Mouse (Mus musculus): ENCODE measurements around the gene Hes3. TPM values are rescaled to one million over a fixed set of nuclear protein-coding genes. Genes with fewer than 3 reads are reported as not detected.

Hes3 gene
- polyA plus RNA-seq, 1 experiment from 2014 or later = 0.43 TPM

- Histone ChIP-seq H3K4me2 (no peak overlapping the region), H3K4me3 (replicated peaks) (no peak overlapping the region), H3K27ac (no peak overlapping the region), H3K36me3 (replicated peaks) (peaks cover 10% of the 10 kb centered on the region), H3K9ac (no peak overlapping the region), H3K9me3 (no peaks in the 10 kb centered on the region), H3K4me1 (peaks cover 15% of the 10 kb centered on the region), H3K27me3 (no peaks in the 10 kb centered on the region)
- WGBS = 92% methylated on average over 9 of the region's 9 CpGs
- no peak for ATAC-seq (ENCODE audit: low FRiP score)
Measured at GRCm38 (mm10) chr4:152264867-152265568, 26.4 kb downstream of the Hes3 start.

GRCm38 (mm10) chr4:152264177-152264530 lies 27.3 kb downstream of the Hes3 start:
- Histone ChIP-seq H3K9ac (no peak overlapping the region), H3K9me3 (no peaks in the 10 kb centered on the region), H3K4me1 (peaks cover 15% of the 10 kb centered on the region), H3K27me3 (no peaks in the 10 kb centered on the region), H3K27ac (no peak overlapping the region), H3K4me3 (replicated peaks) (no peak overlapping the region), H3K4me2 (no peak overlapping the region), H3K36me3 (replicated peaks) (peaks cover 10% of the 10 kb centered on the region)
- no peak for ATAC-seq (ENCODE audit: low FRiP score)
- WGBS = 57% methylated on average over 4 of the region's 4 CpGs

GRCm38 (mm10) chr4:152263512-152264176 lies 27.8 kb downstream of the Hes3 start:
- ATAC-seq (ENCODE audit: low FRiP score) = no peak
- Histone ChIP-seq H3K27me3 (no peaks in the 10 kb centered on the region), H3K9ac (no peak overlapping the region), H3K4me2 (no peak overlapping the region), H3K36me3 (replicated peaks) (peaks cover 10% of the 10 kb centered on the region), H3K27ac (no peak overlapping the region), H3K4me1 (peaks cover 15% of the 10 kb centered on the region), H3K4me3 (replicated peaks) (no peak overlapping the region), H3K9me3 (no peaks in the 10 kb centered on the region)
- WGBS = 34% methylated on average over 10 of the region's 10 CpGs

GRCm38 (mm10) chr4:152263089-152263488 lies 28.4 kb downstream of the Hes3 start:
- H3K36me3 ChIP-seq (replicated peaks) = peaks cover 10% of the 10 kb centered on the region
- H3K4me2 ChIP-seq = no peak overlapping the region
- H3K27me3 ChIP-seq = no peaks in the 10 kb centered on the region
- no peak overlapping the region for H3K4me3 ChIP-seq (replicated peaks)
- WGBS = 75% methylated on average over 9 of the region's 9 CpGs
- H3K4me1 ChIP-seq = peaks cover 15% of the 10 kb centered on the region
- H3K9me3 ChIP-seq = no peaks in the 10 kb centered on the region
- H3K9ac ChIP-seq = no peak overlapping the region
- no peak for ATAC-seq (ENCODE audit: low FRiP score)
- H3K27ac ChIP-seq = no peak overlapping the region

- no peak for ATAC-seq (ENCODE audit: low FRiP score)
- WGBS = 81% methylated on average over 9 of the region's 9 CpGs
- Histone ChIP-seq H3K27me3 (no peaks in the 10 kb centered on the region), H3K4me2 (no peak overlapping the region), H3K9me3 (no peaks in the 10 kb centered on the region), H3K27ac (no peak overlapping the region), H3K36me3 (replicated peaks) (peaks cover 10% of the 10 kb centered on the region), H3K4me3 (replicated peaks) (no peak overlapping the region), H3K9ac (no peak overlapping the region), H3K4me1 (peaks cover 15% of the 10 kb centered on the region)
Measured at GRCm38 (mm10) chr4:152262187-152262586, 29.3 kb downstream of the Hes3 start.

GRCm38 (mm10) chr4:152260451-152260850 lies 31.0 kb downstream of the Hes3 start:
- Histone ChIP-seq H3K9ac (no peak overlapping the region), H3K36me3 (replicated peaks) (peaks cover 10% of the 10 kb centered on the region), H3K4me3 (replicated peaks) (no peak overlapping the region), H3K9me3 (no peaks in the 10 kb centered on the region), H3K4me1 (peaks cover 15% of the 10 kb centered on the region), H3K27ac (no peak overlapping the region), H3K27me3 (no peaks in the 10 kb centered on the region), H3K4me2 (no peak overlapping the region)
- WGBS = 94% methylated on average over 8 of the region's 8 CpGs
- no peak for ATAC-seq (ENCODE audit: low FRiP score)

- WGBS = 74% methylated on average over 6 of the region's 6 CpGs
- no peak for ATAC-seq (ENCODE audit: low FRiP score)
- Histone ChIP-seq H3K36me3 (replicated peaks) (peaks cover 12% of the 10 kb centered on the region), H3K27ac (no peak overlapping the region), H3K9me3 (no peaks in the 10 kb centered on the region), H3K4me3 (replicated peaks) (no peak overlapping the region), H3K4me2 (no peak overlapping the region), H3K9ac (no peak overlapping the region), H3K4me1 (peaks cover 2% of the 10 kb centered on the region; the same call in 1 of the 2 replicates), H3K27me3 (no peaks in the 10 kb centered on the region)
Measured at GRCm38 (mm10) chr4:152257070-152257469, 34.4 kb downstream of the Hes3 start.

- H3K27me3 ChIP-seq = no peaks in the 10 kb centered on the region
- peaks cover 11% of the 10 kb centered on the region; the same call in 1 of the 2 replicates for H3K36me3 ChIP-seq (replicated peaks)
- H3K9ac ChIP-seq = no peak overlapping the region
- no peak for ATAC-seq (ENCODE audit: low FRiP score)
- no peak overlapping the region for H3K4me2 ChIP-seq
- no peak overlapping the region for H3K4me3 ChIP-seq (replicated peaks)
- WGBS = 79% methylated on average over 9 of the region's 9 CpGs
- no peaks in the 10 kb centered on the region for H3K9me3 ChIP-seq
- no peaks in the 10 kb centered on the region; the same call in 1 of the 2 replicates for H3K4me1 ChIP-seq
- no peak overlapping the region for H3K27ac ChIP-seq
Measured at GRCm38 (mm10) chr4:152253183-152253759, 38.2 kb downstream of the Hes3 start.

- no peak overlapping the region for H3K4me2 ChIP-seq
- ATAC-seq (ENCODE audit: low FRiP score) = no peak
- no peak overlapping the region for H3K4me3 ChIP-seq (replicated peaks)
- H3K27me3 ChIP-seq = no peaks in the 10 kb centered on the region
- H3K4me1 ChIP-seq = peaks cover 8% of the 10 kb centered on the region
- no peaks in the 10 kb centered on the region for H3K9me3 ChIP-seq
- WGBS = 92% methylated on average over 6 of the region's 6 CpGs
- H3K9ac ChIP-seq = no peak overlapping the region
- H3K36me3 ChIP-seq (replicated peaks) = peaks cover 11% of the 10 kb centered on the region; the same call in 1 of the 2 replicates
- H3K27ac ChIP-seq = no peak overlapping the region
Measured at GRCm38 (mm10) chr4:152250615-152251014, 40.8 kb downstream of the Hes3 start.

- Histone ChIP-seq H3K9me3 (no peaks in the 10 kb centered on the region), H3K4me3 (replicated peaks) (no peak overlapping the region), H3K4me2 (no peak overlapping the region), H3K27me3 (no peaks in the 10 kb centered on the region), H3K9ac (no peak overlapping the region), H3K36me3 (replicated peaks) (0 out of 2 replicates have a peak, but pooled peaks cover 3% of the 10 kb centered on the region), H3K4me1 (peaks cover 8% of the 10 kb centered on the region; the same call in 1 of the 2 replicates), H3K27ac (no peak overlapping the region)
- ATAC-seq (ENCODE audit: low FRiP score) = no peak
- WGBS = 82% methylated on average over 3 of the region's 3 CpGs
Measured at GRCm38 (mm10) chr4:152247195-152247594, 44.3 kb downstream of the Hes3 start.

- Histone ChIP-seq H3K4me3 (replicated peaks) (no peak overlapping the region), H3K4me1 (peaks cover 8% of the 10 kb centered on the region; the same call in 1 of the 2 replicates), H3K9me3 (no peaks in the 10 kb centered on the region), H3K27me3 (no peaks in the 10 kb centered on the region), H3K27ac (no peak overlapping the region), H3K36me3 (replicated peaks) (0 out of 2 replicates have a peak, but pooled peaks cover 3% of the 10 kb centered on the region), H3K4me2 (no peak overlapping the region), H3K9ac (no peak overlapping the region)
- no peak for ATAC-seq (ENCODE audit: low FRiP score)
- 86% methylated on average over 6 of the region's 6 CpGs for WGBS
Measured at GRCm38 (mm10) chr4:152246011-152246410, 45.5 kb downstream of the Hes3 start.

Data from forebrain, embryonic 12.5 days (tissue).